Mouse (Mus musculus): ENCODE data around the gene 4933414I15Rik. TPM values are rescaled to one million over a fixed set of nuclear protein-coding genes. Genes with fewer than 3 reads are reported as not detected.
A peak's percentile ranks its signal among the peaks of the same experiment; 100 is the strongest.

4933414I15Rik gene
- polyA plus RNA-seq, 1 experiment = not detected

- Histone ChIP-seq H3K4me2 (ENCODE audit: low read depth) (no peak overlapping the region), H3K27me3 (ENCODE audit: control insufficient read depth, insufficient read depth, insufficient read length) (no peaks in the 10 kb centered on the region), H3K79me2 (ENCODE audit: control insufficient read depth, insufficient read depth) (no peaks in the 10 kb centered on the region), H3K4me3 (no peak overlapping the region), H3ac (ENCODE audit: control insufficient read depth, insufficient read length) (no peak overlapping the region), H3K36me3 (ENCODE audit: control insufficient read depth, insufficient read depth) (no peaks in the 10 kb centered on the region)
- TF ChIP-seq SRF (IDR thresholded peaks at IDR 0.05; ENCODE audit: control insufficient read depth, insufficient read length, low read depth) (no peak), REST (IDR thresholded peaks at IDR 0.05; ENCODE audit: insufficient read depth, insufficient read length) (peak; percentile 97)
Observed at GRCm38 (mm10) chr11:50892441-50892840, 51.1 kb downstream of the 4933414I15Rik start.

Other genes starting within 250 kb of the 4933414I15Rik start
- gene Zfp354c, start 116.0 kb downstream of the 4933414I15Rik start, polyA plus RNA-seq (2012; fragmentation: generic; extraction: Trizol) = 1.6 TPM
- not detected for gene Zfp879, start 102.2 kb downstream of the 4933414I15Rik start, polyA plus RNA-seq (2012; fragmentation: generic; extraction: Trizol)
- not detected for gene Grm6, start 93.1 kb downstream of the 4933414I15Rik start, polyA plus RNA-seq (2012; fragmentation: generic; extraction: Trizol)
- gene Zfp454, start 56.1 kb downstream of the 4933414I15Rik start, polyA plus RNA-seq (2012; fragmentation: generic; extraction: Trizol) = 0.13 TPM
- gene Zfp2, start 27.6 kb downstream of the 4933414I15Rik start, polyA plus RNA-seq (2012; fragmentation: generic; extraction: Trizol) = 1.3 TPM
- gene Zfp354b, start 12.1 kb downstream of the 4933414I15Rik start, polyA plus RNA-seq (2012; fragmentation: generic; extraction: Trizol) = 0.13 TPM
- not detected for gene Prop1, start 10.0 kb upstream of the 4933414I15Rik start, polyA plus RNA-seq (2012; fragmentation: generic; extraction: Trizol)
- gene Olfr1378, start 22.8 kb upstream of the 4933414I15Rik start, polyA plus RNA-seq (2012; fragmentation: generic; extraction: Trizol) = not detected
- not detected for gene Olfr1377, start 38.2 kb upstream of the 4933414I15Rik start, polyA plus RNA-seq (2012; fragmentation: generic; extraction: Trizol)
- not detected for gene Olfr51, start 59.8 kb upstream of the 4933414I15Rik start, polyA plus RNA-seq (2012; fragmentation: generic; extraction: Trizol)
- not detected for gene Olfr54, start 70.5 kb upstream of the 4933414I15Rik start, polyA plus RNA-seq (2012; fragmentation: generic; extraction: Trizol)
- not detected for gene Olfr1375, start 104.3 kb upstream of the 4933414I15Rik start, polyA plus RNA-seq (2012; fragmentation: generic; extraction: Trizol)
- 0.95 TPM for gene Zfp354a, start 115.5 kb upstream of the 4933414I15Rik start, polyA plus RNA-seq (2012; fragmentation: generic; extraction: Trizol)

All from myocyte (in vitro differentiated cells).